ENCODE assay signal across 13 mouse cellular contexts in the genomic region with DNA sequence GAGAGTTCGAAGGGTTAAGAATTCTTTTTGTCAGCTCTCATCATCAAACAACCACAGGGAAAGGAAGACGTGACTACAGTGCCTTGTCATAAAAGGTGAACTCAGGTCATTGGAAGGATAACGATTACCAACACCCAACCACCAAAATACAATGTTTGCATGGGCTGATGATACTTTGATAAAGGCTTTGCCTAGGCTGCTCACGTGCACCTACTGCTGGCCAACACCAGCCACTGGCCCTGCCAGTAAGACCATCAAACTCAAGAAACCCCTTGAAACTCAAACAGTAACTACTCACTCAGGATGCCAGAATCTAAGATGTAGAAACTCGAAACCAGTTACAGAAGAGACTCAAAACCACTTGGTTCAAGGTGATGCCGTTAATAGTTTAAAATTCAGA.
"Had no signal": no experiment of that assay in that cellular context is flagged by ENCODE, and none has a peak within 500 bp of the region (broad histone marks: within the 10 kb centered on the region; RNA-seq: fewer than 3 reads in every experiment).

No protein-coding gene starts in this region.

- H3K27me3 ChIP-seq: limb, embryonic 12.5 days; megakaryocyte, embryonic 14.5 days; midbrain, embryonic 15.5 days; neural tube, embryonic 12.5 days; stomach, embryonic 15.5 days had no signal

- H3K4me1 ChIP-seq: midbrain, embryonic 15.5 days had no signal

- DNase-seq: kidney, adult 9 months; kidney, postnatal 10 days; kidney, postnatal 4 days; liver; spleen, adult 18-20 months had no signal

- ATAC-seq: intestine, embryonic 16.5 days; midbrain, embryonic 15.5 days had no signal

- H3K4me2 ChIP-seq: limb, embryonic 12.5 days; midbrain, embryonic 11.5 days; midbrain, embryonic 15.5 days; neural tube, embryonic 12.5 days; stomach, embryonic 15.5 days had no signal

- H3K9me3 ChIP-seq: limb, embryonic 12.5 days; megakaryocyte, embryonic 14.5 days; midbrain, embryonic 15.5 days; neural tube, embryonic 12.5 days; stomach, embryonic 15.5 days had no signal

- H3K4me3 ChIP-seq: limb, embryonic 12.5 days; megakaryocyte, embryonic 14.5 days; midbrain, embryonic 15.5 days; neural tube, embryonic 12.5 days; stomach, embryonic 15.5 days had no signal

- H3K27ac ChIP-seq: limb, embryonic 12.5 days; macrophage; midbrain, embryonic 15.5 days; neural tube, embryonic 12.5 days; stomach, embryonic 15.5 days had no signal

- H3K36me3 ChIP-seq: midbrain, embryonic 15.5 days had no signal

- H3K9ac ChIP-seq: limb, embryonic 12.5 days; midbrain, embryonic 15.5 days; neural tube, embryonic 12.5 days; stomach, embryonic 15.5 days had no signal
